Comparison of ENCODE assay signal across 21 mouse cellular contexts in the genomic region with DNA sequence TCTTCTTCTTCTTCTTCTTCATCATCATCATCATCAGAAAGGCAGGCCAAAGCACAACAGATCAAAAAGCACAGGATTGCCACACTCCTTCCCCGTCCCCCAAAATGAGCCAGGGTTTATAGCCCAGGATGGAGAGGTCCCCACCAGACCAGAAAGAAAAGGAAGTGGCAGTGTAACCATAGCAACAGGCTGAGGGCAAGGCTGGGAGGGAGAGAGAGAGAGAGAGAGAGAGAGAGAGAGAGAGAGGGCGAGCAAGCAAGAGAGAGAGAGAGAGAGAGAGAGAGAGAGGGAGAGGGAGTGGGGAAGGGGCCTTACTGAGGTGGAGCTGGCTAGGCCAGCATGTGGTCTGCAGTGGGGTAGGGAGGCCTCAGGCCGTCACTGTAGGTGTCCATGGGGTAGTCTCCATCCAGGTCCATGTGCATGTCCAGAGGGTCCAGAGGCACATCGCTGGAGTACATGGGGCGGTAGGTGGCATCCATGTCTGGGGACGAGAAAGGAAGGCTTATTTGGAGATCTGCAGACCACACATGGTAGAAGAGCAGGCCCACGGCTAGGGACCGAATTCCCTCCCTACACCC. TPM values are rescaled to one million over a fixed set of nuclear protein-coding genes. Genes with fewer than 3 reads are reported as not detected.
A peak's percentile ranks its signal among the peaks of the same experiment; 100 is the strongest.
DNase-seq lines count a peak whose midpoint lies in the region; ATAC-seq and TF ChIP-seq lines count a peak whose summit lies in the region.
"Had no signal": no experiment of that assay in that cellular context is flagged by ENCODE, and none has a peak within 500 bp of the region (broad histone marks: within the 10 kb centered on the region; RNA-seq: fewer than 3 reads in every experiment).

No protein-coding gene starts in this region.

- peaks cover 77% of the 10 kb centered on the region for H3K36me3 ChIP-seq in E14TG2a.4 (ENCODE audit: insufficient read depth, low read length)
- peaks cover 67% of the 10 kb centered on the region for H3K36me3 ChIP-seq in embryonic facial prominence, embryonic 10.5 days (replicated peaks)

- 0 out of 2 replicates have a peak overlapping the region, but pooled peaks have one; percentile 7 for H3K27ac ChIP-seq in gastrocnemius, adult 2 months
- peak overlapping the region; percentile 30; the same call in 1 of the 2 replicates for H3K27ac ChIP-seq in embryonic facial prominence, embryonic 10.5 days (replicated peaks)
- H3K27ac ChIP-seq: embryonic facial prominence, embryonic 12.5 days; kidney, embryonic 15.5 days had no signal

- ATAC-seq in megakaryocyte progenitor cell, adult 5-6 weeks (replicated peaks; ENCODE audit: poor library complexity): peak; percentile 77
- ATAC-seq in megakaryocyte, adult 5-6 weeks (ENCODE audit: poor library complexity, severe bottlenecking): no peak
- ATAC-seq: inflammation-experienced regulatory T-cells, adult 6 months had no signal

- H3K4me3 ChIP-seq in gastrocnemius, adult 2 months: no peak overlapping the region
- H3K4me3 ChIP-seq in E14TG2a.4 (replicated peaks; ENCODE audit: low read length): peak overlapping the region; percentile 11; the same call in 1 of the 2 replicates
- no peak overlapping the region for H3K4me3 ChIP-seq in embryonic facial prominence, embryonic 10.5 days
- H3K4me3 ChIP-seq: embryonic facial prominence, embryonic 12.5 days; kidney, embryonic 15.5 days had no signal

- H3K4me1 ChIP-seq in E14TG2a.4 (replicated peaks; ENCODE audit: low read depth, low read length): peaks cover 87% of the 10 kb centered on the region
- H3K4me1 ChIP-seq in embryonic facial prominence, embryonic 10.5 days: peaks cover 10% of the 10 kb centered on the region
- H3K4me1 ChIP-seq: embryonic facial prominence, embryonic 12.5 days had no signal

- WGBS in embryonic facial prominence, embryonic 10.5 days: 78% methylated on average over 8 of the region's 8 CpGs

- no peaks in the 10 kb centered on the region for H3K9me3 ChIP-seq in E14TG2a.4 (ENCODE audit: low read length)
- H3K9me3 ChIP-seq in embryonic facial prominence, embryonic 10.5 days: no peaks in the 10 kb centered on the region
- H3K9me3 ChIP-seq: embryonic facial prominence, embryonic 12.5 days; kidney, embryonic 15.5 days had no signal

- intact Hi-C loops in gastrocnemius, adult 2 months (cut with DNase I): no loop called here

- DNase-seq in gastrocnemius, adult 2 months: no peak
- DNase-seq in gastrocnemius, adult 18-20 months (ENCODE audit: low spot score): no peak
- no peak for DNase-seq in embryonic facial prominence, embryonic 10.5 days (ENCODE audit: low spot score)
- DNase-seq in right cerebral cortex, postnatal 4 days: no peak
- no peak for DNase-seq in kidney, postnatal 4 days
- DNase-seq: adrenal gland, postnatal 10 days; cerebellum, adult 8-10 months; heart, adult 11 months; liver; lung, adult 18-20 months; lung, postnatal 4 days had no signal

- no peak for TF ChIP-seq CTCF in gastrocnemius, adult 2 months (IDR thresholded peaks at IDR 0.05)
- TF ChIP-seq CTCF in E14TG2a.4 (conservative IDR thresholded peaks at IDR 0.05; ENCODE audit: low read length): no peak

- H3K27me3 ChIP-seq in E14TG2a.4 (ENCODE audit: insufficient read depth, low read length): no peaks in the 10 kb centered on the region
- no peaks in the 10 kb centered on the region for H3K27me3 ChIP-seq in embryonic facial prominence, embryonic 10.5 days (replicated peaks; ENCODE audit: low read depth, poor library complexity, severe bottlenecking)
- H3K27me3 ChIP-seq: embryonic facial prominence, embryonic 12.5 days; kidney, embryonic 15.5 days had no signal

RNA-seq across cellular contexts. Expression of gene Hap1, which starts 16.1 kb away (rescaled TPM):
- under 1 TPM in 1 of 2 experiments, not detected in 1; 0.14 TPM for total RNA-seq in gastrocnemius, adult 2 months (2021)
- total RNA-seq in gastrocnemius, adult 18-20 months (2021): under 1 TPM; 0.26 to 0.53 TPM
- 14.0 and 14.2 TPM in 2 replicates for polyA plus RNA-seq in embryonic facial prominence, embryonic 10.5 days (2016; fragmentation: Nextera tagmentation; extraction: Ambion mirVana)
- total RNA-seq in megakaryocyte progenitor cell, adult 5-6 weeks (2015): not detected in 2 replicates
- not detected in 2 replicates for total RNA-seq in megakaryocyte progenitor cell, adult 5-6 weeks (2017)
- not detected in 2 replicates for total RNA-seq in megakaryocyte, adult 5-6 weeks (2015)
- total RNA-seq in megakaryocyte, adult 5-6 weeks (2017): not detected in 2 replicates

RNA-seq across cellular contexts. Expression of gene Jup, which starts 25.5 kb away (rescaled TPM):
- 100 to 1,000 TPM in 1 of 2 experiments, 10 to 100 TPM in 1; 68.6 to 104 TPM for total RNA-seq in gastrocnemius, adult 2 months (2021)
- total RNA-seq in gastrocnemius, adult 18-20 months (2021): 10 to 100 TPM; 73.4 to 81.3 TPM
- 45.8 and 52.6 TPM in 2 replicates for polyA plus RNA-seq in embryonic facial prominence, embryonic 10.5 days (2016; fragmentation: Nextera tagmentation; extraction: Ambion mirVana)
- 1.5 and 4.0 TPM in 2 replicates for total RNA-seq in megakaryocyte progenitor cell, adult 5-6 weeks (2015)
- total RNA-seq in megakaryocyte progenitor cell, adult 5-6 weeks (2017): 1.4 and 2.5 TPM in 2 replicates
- 3.5 and 3.9 TPM in 2 replicates for total RNA-seq in megakaryocyte, adult 5-6 weeks (2015)
- 1.5 and 5.1 TPM in 2 replicates for total RNA-seq in megakaryocyte, adult 5-6 weeks (2017)

RNA-seq across cellular contexts. Expression of gene Gast, which starts 37.9 kb away (rescaled TPM):
- total RNA-seq in gastrocnemius, adult 2 months (2021): not detected
- total RNA-seq in gastrocnemius, adult 18-20 months (2021): not detected
- 0.37 TPM in 1 of 2 replicates, not detected in the other for polyA plus RNA-seq in embryonic facial prominence, embryonic 10.5 days (2016; fragmentation: Nextera tagmentation; extraction: Ambion mirVana)
- not detected in 2 replicates for total RNA-seq in megakaryocyte progenitor cell, adult 5-6 weeks (2015)
- total RNA-seq in megakaryocyte progenitor cell, adult 5-6 weeks (2017): not detected in 2 replicates
- not detected in 2 replicates for total RNA-seq in megakaryocyte, adult 5-6 weeks (2015)
- not detected in 2 replicates for total RNA-seq in megakaryocyte, adult 5-6 weeks (2017)
- total RNA-seq: adrenal gland, postnatal 10 days; layer of hippocampus, adult 18-20 months had no signal
- polyA plus RNA-seq: C2C12; embryonic facial prominence, embryonic 12.5 days; heart, embryonic 16.5 days; inflammation-experienced regulatory T-cells, adult 6 months; kidney, embryonic 15.5 days; neural tube, embryonic 14.5 days had no signal

RNA-seq across cellular contexts. Expression of gene P3h4, which starts 42.6 kb away (rescaled TPM):
- 1 to 10 TPM; 2.0 to 4.6 TPM for total RNA-seq in gastrocnemius, adult 2 months (2021)
- 1 to 10 TPM; 1.6 to 3.2 TPM for total RNA-seq in gastrocnemius, adult 18-20 months (2021)
- 34.1 and 34.9 TPM in 2 replicates for polyA plus RNA-seq in embryonic facial prominence, embryonic 10.5 days (2016; fragmentation: Nextera tagmentation; extraction: Ambion mirVana)
- total RNA-seq in megakaryocyte progenitor cell, adult 5-6 weeks (2015): 0.05 TPM in 1 of 2 replicates, not detected in the other
- 0.08 TPM in 1 of 2 replicates, not detected in the other for total RNA-seq in megakaryocyte progenitor cell, adult 5-6 weeks (2017)
- total RNA-seq in megakaryocyte, adult 5-6 weeks (2015): not detected in 2 replicates
- total RNA-seq in megakaryocyte, adult 5-6 weeks (2017): 0.08 TPM in 1 of 2 replicates, not detected in the other

RNA-seq across cellular contexts. Expression of gene Fkbp10, which starts 43.4 kb away (rescaled TPM):
- 1 to 10 TPM; 1.9 to 4.5 TPM for total RNA-seq in gastrocnemius, adult 2 months (2021)
- 1 to 10 TPM; 1.9 to 2.6 TPM for total RNA-seq in gastrocnemius, adult 18-20 months (2021)
- 61.4 and 67.0 TPM in 2 replicates for polyA plus RNA-seq in embryonic facial prominence, embryonic 10.5 days (2016; fragmentation: Nextera tagmentation; extraction: Ambion mirVana)
- total RNA-seq in megakaryocyte progenitor cell, adult 5-6 weeks (2015): not detected in 2 replicates
- total RNA-seq in megakaryocyte progenitor cell, adult 5-6 weeks (2017): not detected in 2 replicates
- 0.09 TPM in 1 of 2 replicates, not detected in the other for total RNA-seq in megakaryocyte, adult 5-6 weeks (2015)
- not detected in 2 replicates for total RNA-seq in megakaryocyte, adult 5-6 weeks (2017)

Comparison
In these comparisons a context has a peak if more than half of its experiments do, and no peak if none do; other contexts are left out.
1. RNA of gene Jup, which starts 25.5 kb away (total RNA-seq): 68.6 to 104 TPM in gastrocnemius, adult 2 months and 73.4 to 81.3 TPM in gastrocnemius, adult 18-20 months; 1.4 to 4.0 TPM in megakaryocyte progenitor cell, adult 5-6 weeks and 1.5 to 5.1 TPM in megakaryocyte, adult 5-6 weeks; every median in the first group is over 10 times any median in the second.